Mouse (Mus musculus) liver, embryonic 16.5 days (tissue): ENCODE results near the gene Map3k11. TPM values are rescaled to one million over a fixed set of nuclear protein-coding genes. Genes with fewer than 3 reads are reported as not detected.

ENCODE experiments used
- ATAC-seq: fragments of 200-750 bp; cut with Nextera tagmentation; 2 replicates; pipeline ENCODE4 v1.8.0; 2017; ENCODE audit warnings: low read depth, mild to moderate bottlenecking, moderate number of reproducible peaks, moderate library complexity
- H3K27ac ChIP-seq: fragments of 300-500 bp; sonication (generic); 2 replicates; pipeline ENCODE4 v1.5.1; 2014; ENCODE audit warnings: mild to moderate bottlenecking, low read length
- H3K27me3 ChIP-seq: fragments of 300-500 bp; sonication (generic); 2 replicates; pipeline ENCODE4 v1.6.1; 2014; ENCODE audit warnings: low read depth, low read length, mixed read lengths; ENCODE audit not compliant: control insufficient read depth, insufficient read depth
- H3K36me3 ChIP-seq: fragments of 300-500 bp; sonication (generic); 2 replicates; pipeline ENCODE4 v1.6.1; 2014; ENCODE audit warnings: mild to moderate bottlenecking; ENCODE audit not compliant: control insufficient read depth, insufficient read depth
- H3K4me1 ChIP-seq: fragments of 300-500 bp; sonication (generic); 2 replicates; pipeline ENCODE4 v1.6.1; 2014; ENCODE audit warnings: low read depth, low read length, mixed read lengths; ENCODE audit not compliant: control insufficient read depth
- H3K4me2 ChIP-seq: fragments of 300-500 bp; sonication (generic); 2 replicates; pipeline ENCODE4 v1.6.1; 2014; ENCODE audit warnings: low read depth, low read length, mixed read lengths
- H3K4me3 ChIP-seq: fragments of 300-500 bp; sonication (generic); 2 replicates; pipeline ENCODE4 v1.5.1; 2014; ENCODE audit warnings: low read depth, mild to moderate bottlenecking, low read length
- H3K9ac ChIP-seq: fragments of 300-500 bp; sonication (generic); 2 replicates; pipeline ENCODE4 v1.6.1; 2014; ENCODE audit warnings: low read depth, low read length
- H3K9me3 ChIP-seq: fragments of 300-500 bp; sonication (generic); replicated peaks from 2 replicates; pipeline ENCODE4 v1.6.1; 2016; ENCODE audit warnings: low read length; ENCODE audit not compliant: control insufficient read depth
- WGBS: fragments of 180-500 bp; shearing (Covaris S2); extraction: QIAGEN DNeasy Blood & Tissue Kit; methylation state at CpG from one replicate; pipeline ENCODE4 v1.1.7; 2014; ENCODE audit not compliant: insufficient replicate concordance; 5-methylcytosine and 5-hydroxymethylcytosine counted together
- polyA plus RNA-seq: library from polyadenylated mRNA; unstranded; fragments of >200 nt; fragmentation: Nextera tagmentation; extraction: Ambion mirVana; gene quantifications from 2 replicates; pipeline ENCODE4 v1.2.1, GENCODE M21; 2015

Map3k11 gene
- polyA plus RNA-seq, 1 experiment from 2014 or later: 15.2 TPM

- 48% methylated on average over 3 of the region's 3 CpGs for WGBS
- Histone ChIP-seq H3K9me3 (no peaks in the 10 kb centered on the region), H3K4me2 (no peak overlapping the region), H3K4me1 (peaks cover 43% of the 10 kb centered on the region), H3K4me3 (no peak overlapping the region), H3K36me3 (peaks cover 89% of the 10 kb centered on the region), H3K27ac (no peak overlapping the region), H3K9ac (no peak overlapping the region), H3K27me3 (no peaks in the 10 kb centered on the region)
- ATAC-seq: no peak
These were observed 22.7 kb downstream of the Map3k11 start for GRCm38 (mm10) chr19:5711218-5711617.

GRCm38 (mm10) chr19:5711907-5712460 is 23.4 kb downstream of the Map3k11 start:
- peaks cover 48% of the 10 kb centered on the region for H3K4me1 ChIP-seq
- H3K9me3 ChIP-seq: no peaks in the 10 kb centered on the region
- H3K4me3 ChIP-seq: no peak overlapping the region
- ATAC-seq: no peak
- H3K36me3 ChIP-seq: peaks cover 89% of the 10 kb centered on the region
- no peak overlapping the region for H3K9ac ChIP-seq
- 76% methylated on average over 14 of the region's 14 CpGs for WGBS
- no peaks in the 10 kb centered on the region for H3K27me3 ChIP-seq
- no peak overlapping the region for H3K4me2 ChIP-seq
- H3K27ac ChIP-seq: 0 out of 2 replicates have a peak overlapping the region, but pooled peaks have one; percentile 24

- ATAC-seq: no peak
These were observed 24.7 kb downstream of the Map3k11 start for GRCm38 (mm10) chr19:5713255-5713654.

GRCm38 (mm10) chr19:5713730-5714129 is 25.2 kb downstream of the Map3k11 start:
- WGBS: 28% methylated on average over 2 of the region's 2 CpGs
- Histone ChIP-seq H3K4me1 (peaks cover 56% of the 10 kb centered on the region), H3K9me3 (no peaks in the 10 kb centered on the region), H3K27me3 (no peaks in the 10 kb centered on the region), H3K27ac (peak overlapping the region; percentile 36), H3K4me2 (peak overlapping the region; percentile 13), H3K36me3 (peaks cover 90% of the 10 kb centered on the region), H3K9ac (peak overlapping the region; percentile 23; the same call in 1 of the 2 replicates), H3K4me3 (0 out of 2 replicates have a peak overlapping the region, but pooled peaks have one; percentile 11)
- ATAC-seq: peak; percentile 60

More at GRCm38 (mm10) chr19:5713255-5713654, 24.7 kb downstream of the Map3k11 start:
- Histone ChIP-seq H3K4me3 (0 out of 2 replicates have a peak overlapping the region, but pooled peaks have one; percentile 11), H3K27ac (peak overlapping the region; percentile 36), H3K9ac (no peak overlapping the region), H3K27me3 (no peaks in the 10 kb centered on the region), H3K4me2 (peak overlapping the region; percentile 13), H3K9me3 (no peaks in the 10 kb centered on the region), H3K4me1 (peaks cover 56% of the 10 kb centered on the region), H3K36me3 (peaks cover 91% of the 10 kb centered on the region)
- 54% methylated on average over 5 of the region's 5 CpGs for WGBS

- WGBS: 70% methylated on average over 43 of the region's 43 CpGs
- Histone ChIP-seq H3K36me3 (peaks cover 91% of the 10 kb centered on the region), H3K9me3 (no peaks in the 10 kb centered on the region), H3K4me3 (no peak overlapping the region), H3K27ac (no peak overlapping the region; the same call in 1 of the 2 replicates), H3K27me3 (no peaks in the 10 kb centered on the region), H3K9ac (no peak overlapping the region), H3K4me2 (0 out of 2 replicates have a peak overlapping the region, but pooled peaks have one; percentile 2), H3K4me1 (peaks cover 71% of the 10 kb centered on the region)
- peak; percentile 53 for ATAC-seq
These were observed 27.5 kb downstream of the Map3k11 start for GRCm38 (mm10) chr19:5715793-5716688.

- H3K9me3 ChIP-seq: no peaks in the 10 kb centered on the region
- WGBS: 86% methylated on average over 10 of the region's 10 CpGs
- no peak overlapping the region for H3K9ac ChIP-seq
- H3K4me3 ChIP-seq: no peak overlapping the region
- H3K36me3 ChIP-seq: peaks cover 93% of the 10 kb centered on the region
- peaks cover 74% of the 10 kb centered on the region for H3K4me1 ChIP-seq
- ATAC-seq: no peak
- no peaks in the 10 kb centered on the region for H3K27me3 ChIP-seq
- H3K27ac ChIP-seq: no peak overlapping the region
- no peak overlapping the region for H3K4me2 ChIP-seq
These were observed 28.4 kb downstream of the Map3k11 start for GRCm38 (mm10) chr19:5716955-5717354.

GRCm38 (mm10) chr19:5721233-5721632 is 32.7 kb downstream of the Map3k11 start:
- peak overlapping the region; percentile 17; the same call in 1 of the 2 replicates for H3K27ac ChIP-seq
- H3K4me1 ChIP-seq: peaks cover 54% of the 10 kb centered on the region
- H3K9ac ChIP-seq: no peak overlapping the region
- no peak overlapping the region for H3K4me3 ChIP-seq
- peaks cover 62% of the 10 kb centered on the region for H3K36me3 ChIP-seq
- peak overlapping the region; percentile 10; the same call in 1 of the 2 replicates for H3K4me2 ChIP-seq
- no peaks in the 10 kb centered on the region for H3K9me3 ChIP-seq
- no peaks in the 10 kb centered on the region for H3K27me3 ChIP-seq
- no peak for ATAC-seq
- whole genome bisulfite sequencing: 86% methylated on average over 6 of the region's 6 CpGs

- ATAC-seq: peak; percentile 68
- Histone ChIP-seq H3K27me3 (no peaks in the 10 kb centered on the region), H3K4me2 (peak overlapping the region; percentile 93), H3K9me3 (no peaks in the 10 kb centered on the region), H3K36me3 (peaks cover 45% of the 10 kb centered on the region), H3K4me1 (peaks cover 50% of the 10 kb centered on the region), H3K27ac (peak overlapping the region; percentile 98), H3K9ac (peak overlapping the region; percentile 98), H3K4me3 (peak overlapping the region; percentile 92)
- WGBS: 40% methylated on average over 7 of the region's 7 CpGs
These were observed 34.4 kb downstream of the Map3k11 start for GRCm38 (mm10) chr19:5722848-5723425.
